Mouse (Mus musculus) spleen, postnatal 14 days (tissue): Measurements from ENCODE around the gene Spi1.

ENCODE experiments used
- DNase-seq, 2 experiments: peaks; one replicate each; pipeline ENCODE4 v3.0.0; 2021 to 2022; ENCODE audit warnings: low spot score in 2 of 2

The Spi1 gene

DNA sequence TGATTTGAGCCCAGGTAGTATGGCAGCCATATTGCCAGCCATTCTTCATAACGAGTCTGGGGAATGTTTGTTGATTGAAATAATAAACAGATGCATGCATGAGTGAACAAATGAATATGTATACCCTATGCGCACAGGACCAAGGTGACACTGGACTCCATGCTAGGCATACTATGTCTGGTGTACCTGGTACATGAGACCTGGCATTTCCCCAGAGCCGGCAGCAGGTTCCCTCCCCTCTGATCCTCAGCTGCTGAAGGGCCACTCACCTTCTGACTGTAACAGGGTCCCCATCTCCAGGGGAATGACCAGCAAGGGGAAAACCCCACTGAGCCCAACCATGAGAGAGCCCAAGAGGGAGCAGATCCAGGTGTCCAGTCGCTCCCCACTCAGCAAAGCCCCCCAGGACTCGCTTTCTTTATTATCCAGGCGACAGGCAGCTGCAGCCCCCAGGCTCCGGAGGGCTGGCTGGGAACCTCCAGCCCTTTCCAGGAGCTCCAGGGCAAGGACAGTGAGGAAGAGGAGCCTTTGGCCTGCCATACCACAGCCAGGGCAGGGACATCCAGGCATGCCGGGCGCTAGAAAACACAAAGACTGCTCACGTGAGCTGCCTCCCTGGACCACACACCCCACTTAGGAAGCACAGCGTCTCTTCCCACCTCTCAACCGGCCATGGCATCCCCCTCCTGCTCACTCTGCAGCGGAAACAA, 13.9 kb upstream of the Spi1 start:
- no peak for DNase-seq

DNA sequence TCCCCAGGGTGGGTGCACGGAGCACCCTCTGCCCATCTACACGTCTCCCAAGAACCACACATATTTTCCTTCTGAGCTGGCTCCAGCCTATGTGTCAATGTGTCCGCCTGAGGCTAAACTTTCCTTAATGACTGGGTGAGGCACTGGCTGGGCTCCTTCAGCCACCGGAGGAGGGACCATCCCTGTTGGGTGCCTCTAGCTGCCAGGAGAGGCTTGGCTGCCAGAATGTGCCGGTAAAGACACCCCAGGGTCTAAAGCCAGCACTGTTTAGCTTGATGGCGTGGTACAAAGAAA, 13.4 kb upstream of the Spi1 start:
- DNase-seq, result no peak

DNA sequence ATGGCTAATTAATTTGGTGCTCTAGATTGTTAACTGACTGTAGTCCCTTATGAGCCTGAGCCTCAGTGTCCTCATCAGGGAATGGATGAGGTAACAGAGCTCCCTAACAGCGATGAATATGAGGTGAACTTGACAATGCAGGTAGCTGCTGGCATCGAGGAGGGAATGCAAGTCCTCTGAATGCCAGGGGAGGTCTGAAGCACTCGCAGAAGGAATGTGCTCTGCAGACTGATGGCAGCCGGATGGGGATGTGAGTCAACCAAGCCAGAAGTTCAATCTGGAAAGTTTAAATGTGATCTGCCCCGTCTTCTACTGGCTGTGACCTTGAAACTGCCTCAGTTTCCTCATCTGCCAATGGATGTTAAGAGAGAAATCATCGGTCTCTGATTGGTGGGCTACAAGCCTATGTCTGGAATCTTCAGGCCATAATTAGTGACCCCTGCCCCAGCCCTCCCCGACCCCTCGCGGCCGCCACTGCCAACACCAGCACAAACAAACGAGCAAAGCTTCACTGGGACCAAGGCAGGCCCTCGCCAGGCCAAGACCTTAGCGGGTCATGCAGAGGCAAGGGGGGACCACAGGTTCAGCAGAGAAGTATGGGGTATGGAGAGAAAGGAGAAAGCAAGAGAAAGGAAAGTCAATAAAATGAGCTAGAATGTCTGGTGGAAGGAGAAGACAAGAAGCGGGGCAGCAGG, 12.7 kb upstream of the Spi1 start:
- DNase-seq, result no peak

DNA sequence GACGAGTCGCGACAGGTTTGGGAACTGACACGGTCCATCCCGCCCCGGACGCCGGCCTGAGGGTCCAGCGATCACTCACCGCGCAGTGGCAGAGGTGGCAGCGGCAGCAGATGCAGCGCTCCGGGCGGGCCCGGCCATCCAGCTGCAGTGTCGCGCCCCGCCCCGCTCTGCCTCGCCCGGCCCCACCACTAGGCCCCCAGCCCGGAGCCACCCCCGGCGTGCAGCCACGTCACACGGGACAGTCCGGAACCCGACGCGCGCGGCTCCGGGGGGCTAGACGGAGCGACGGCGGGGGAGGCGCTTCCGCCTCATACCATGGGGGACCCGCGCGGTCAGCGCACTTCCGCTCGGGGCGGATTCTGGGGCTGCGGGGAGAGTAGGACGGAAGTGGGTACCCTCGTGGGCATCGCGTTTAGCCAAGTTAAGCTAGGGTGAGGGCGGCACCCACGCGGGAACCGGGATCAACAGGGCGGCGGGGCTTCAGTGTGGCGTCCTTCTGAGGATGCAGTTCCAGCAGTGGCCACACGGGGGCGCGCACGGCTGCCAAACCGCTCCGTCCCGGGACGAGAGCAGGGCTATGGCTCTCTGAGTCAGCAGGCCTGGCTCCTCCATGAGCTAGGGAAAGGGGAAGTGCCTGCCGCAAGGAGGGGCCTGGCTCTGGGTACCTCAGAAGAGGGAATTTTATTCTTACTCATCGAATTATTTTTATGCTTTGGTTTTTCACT, 12.0 kb upstream of the Spi1 start, which contains the start of gene Slc39a13:
Gene Slc39a13 (minus strand): TSS at position 342 of the 725 bp plus-strand sequence.
- peak; percentile 93 to 94 for DNase-seq

DNA sequence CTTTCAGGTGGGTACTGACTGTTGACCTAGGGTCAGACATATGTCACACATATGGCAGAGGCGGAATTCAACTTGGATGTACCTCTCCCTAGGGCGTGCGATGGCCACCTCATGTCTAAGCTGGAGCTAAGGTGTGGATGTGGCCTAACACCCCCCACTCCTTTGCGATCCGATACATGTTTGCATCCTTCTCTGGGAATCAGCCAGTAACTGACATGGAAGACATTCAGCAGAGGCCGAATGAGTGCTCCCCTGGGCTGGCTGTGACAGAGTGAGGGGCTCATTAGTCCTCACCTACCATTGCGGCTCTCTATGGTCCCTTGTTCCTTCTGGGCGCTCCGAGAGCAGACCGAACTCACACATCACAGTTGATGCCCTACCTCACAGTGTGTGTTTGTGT, 11.1 kb upstream of the Spi1 start:
- DNase-seq, result no peak

DNA sequence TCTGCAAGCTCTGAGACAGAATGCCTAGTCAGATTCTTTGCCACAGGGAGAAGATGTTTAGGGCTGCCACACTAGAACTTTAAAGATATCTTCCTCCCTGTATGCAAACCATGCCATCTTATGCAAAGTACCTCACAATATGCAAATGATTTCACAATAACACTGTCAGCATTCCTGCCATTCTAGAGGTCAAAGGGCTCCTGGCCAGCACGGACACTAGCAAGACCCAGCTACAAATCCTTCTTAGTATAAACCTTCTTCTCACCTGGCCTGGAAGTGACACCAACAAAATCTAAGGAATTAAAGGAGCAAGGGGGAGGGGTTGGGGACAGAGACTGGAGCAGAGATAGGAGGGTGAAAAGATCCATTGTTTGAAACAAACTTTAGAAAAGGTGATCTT, 10.1 kb upstream of the Spi1 start:
- DNase-seq, result no peak

DNA sequence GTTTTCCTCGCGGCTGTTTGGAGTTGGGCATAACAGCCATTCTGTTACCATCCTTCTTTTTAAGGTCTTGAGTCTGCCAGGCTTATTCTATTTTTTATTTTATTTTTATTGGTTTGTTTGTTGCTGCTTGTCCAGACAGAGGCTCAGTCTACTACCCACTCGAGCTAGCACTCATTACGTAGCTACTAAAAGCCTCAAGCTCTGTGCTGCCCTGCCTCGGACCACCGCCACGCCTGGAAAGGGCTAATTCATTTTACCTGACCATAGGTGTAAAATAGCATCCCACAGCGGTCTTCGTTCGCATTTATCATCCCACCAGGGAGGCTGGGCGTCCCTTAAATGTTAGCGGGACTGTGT, 4.3 kb upstream of the Spi1 start:
- no peak for DNase-seq

DNA sequence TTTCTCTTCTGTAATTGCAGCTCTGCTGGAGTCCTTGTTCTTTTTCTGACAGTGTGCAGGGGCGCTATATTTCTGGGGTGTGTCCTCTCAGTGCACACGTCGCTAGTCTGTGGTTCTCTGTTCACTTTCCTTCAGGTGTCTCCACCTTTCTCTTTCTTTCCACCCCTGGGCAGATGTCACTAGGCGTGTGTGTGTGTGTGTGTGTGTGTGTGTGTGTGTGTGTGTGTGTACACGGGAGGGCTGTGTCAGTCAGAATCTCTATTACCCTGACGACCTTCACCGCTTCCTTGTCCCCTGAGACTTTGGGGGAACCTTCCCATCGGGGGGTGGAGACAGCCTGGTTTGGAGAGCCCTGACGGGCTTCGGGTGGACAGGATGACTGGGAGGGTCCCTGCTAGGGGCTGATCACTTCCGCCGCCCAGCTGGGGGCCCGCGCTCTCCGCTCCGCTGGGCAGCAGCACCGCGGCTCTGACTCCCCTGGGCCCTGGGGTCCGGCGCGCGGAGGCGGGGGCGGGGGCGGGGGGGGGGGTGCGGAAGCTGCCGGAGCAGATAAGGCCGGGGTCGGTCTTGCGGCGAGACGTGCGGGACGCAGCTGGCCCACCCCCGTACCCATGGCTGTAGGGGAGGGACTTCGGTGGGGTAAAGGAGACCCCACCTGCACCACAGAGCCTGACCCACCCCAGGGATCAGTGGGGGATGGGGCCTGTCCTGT, 3.7 kb upstream of the Spi1 start:
- DNase-seq, result no peak

DNA sequence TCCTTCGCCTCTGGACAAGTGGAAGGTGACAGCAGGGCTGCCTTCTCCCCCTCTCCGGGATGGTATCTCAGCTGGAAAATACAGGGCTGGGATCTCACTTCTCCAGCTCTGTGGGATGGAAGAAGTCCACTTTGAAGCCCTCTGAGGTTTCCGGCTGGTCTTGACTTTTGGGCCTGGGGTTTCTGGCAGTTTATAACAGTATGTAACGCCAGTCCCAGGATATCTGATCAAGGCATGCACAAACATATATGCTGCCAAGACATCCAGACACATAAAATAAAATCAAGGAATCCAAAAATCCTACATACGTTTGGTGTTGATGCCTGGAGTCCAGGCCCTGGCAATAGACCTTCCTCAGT, 3.2 kb upstream of the Spi1 start:
- no peak for DNase-seq

DNA sequence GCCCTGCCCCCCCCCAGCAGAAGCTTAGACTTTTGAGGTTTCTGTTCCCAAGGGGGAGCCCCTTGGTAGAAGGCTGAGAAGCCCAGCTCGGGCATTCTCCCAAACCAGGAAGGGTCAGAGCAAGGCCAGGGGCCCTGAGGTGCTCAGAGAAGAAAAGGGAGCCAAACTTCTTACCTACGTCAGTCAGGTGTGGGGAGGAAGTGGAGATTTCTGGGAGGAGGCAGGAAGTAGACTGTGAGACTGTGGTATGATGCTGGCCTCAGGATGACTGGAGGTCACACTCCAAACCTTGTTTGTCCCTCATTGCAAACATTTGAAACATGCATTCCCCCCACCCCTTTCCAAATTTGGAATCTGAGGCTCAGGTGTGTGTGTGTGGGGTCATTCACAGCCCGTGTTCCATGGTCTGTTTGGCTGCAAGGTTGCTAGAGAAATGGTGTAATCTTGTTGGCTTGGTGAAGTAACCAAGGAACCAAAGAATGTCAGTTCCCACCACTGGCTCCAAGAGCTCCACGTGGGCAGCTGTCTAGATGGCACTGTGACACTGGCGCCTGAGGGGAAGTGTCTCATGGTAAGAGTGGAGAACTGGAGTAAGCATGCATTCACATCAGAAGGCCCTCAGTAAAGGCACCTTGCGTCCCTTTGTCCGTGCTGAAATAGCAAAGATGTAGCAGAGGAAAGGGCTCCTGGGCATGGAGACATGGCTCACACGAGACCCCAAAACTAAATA, 1.2 kb upstream of the Spi1 start:
- DNase-seq, result no peak

DNA sequence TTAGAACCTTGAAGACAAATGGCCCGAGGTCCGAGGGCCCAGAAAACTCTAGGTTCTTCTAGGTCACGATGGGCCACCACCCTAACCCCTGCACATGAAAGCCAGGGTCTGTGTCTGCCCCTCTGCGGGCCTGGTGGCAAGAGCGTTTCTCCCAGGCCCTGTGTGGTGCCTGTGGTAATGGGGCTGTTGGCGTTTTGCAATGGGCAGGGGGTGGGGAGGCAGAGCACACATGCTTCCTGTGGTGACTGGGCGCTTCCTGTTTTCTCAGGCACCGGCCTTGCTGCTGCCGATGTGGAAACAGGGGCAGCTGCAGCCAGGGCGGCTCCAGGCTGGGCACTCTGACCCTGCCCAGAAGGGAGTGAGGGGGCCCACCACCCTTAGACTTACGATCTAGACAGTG, 654 bp downstream of the Spi1 start:
- DNase-seq, result peak; percentile 56 to 60

DNA sequence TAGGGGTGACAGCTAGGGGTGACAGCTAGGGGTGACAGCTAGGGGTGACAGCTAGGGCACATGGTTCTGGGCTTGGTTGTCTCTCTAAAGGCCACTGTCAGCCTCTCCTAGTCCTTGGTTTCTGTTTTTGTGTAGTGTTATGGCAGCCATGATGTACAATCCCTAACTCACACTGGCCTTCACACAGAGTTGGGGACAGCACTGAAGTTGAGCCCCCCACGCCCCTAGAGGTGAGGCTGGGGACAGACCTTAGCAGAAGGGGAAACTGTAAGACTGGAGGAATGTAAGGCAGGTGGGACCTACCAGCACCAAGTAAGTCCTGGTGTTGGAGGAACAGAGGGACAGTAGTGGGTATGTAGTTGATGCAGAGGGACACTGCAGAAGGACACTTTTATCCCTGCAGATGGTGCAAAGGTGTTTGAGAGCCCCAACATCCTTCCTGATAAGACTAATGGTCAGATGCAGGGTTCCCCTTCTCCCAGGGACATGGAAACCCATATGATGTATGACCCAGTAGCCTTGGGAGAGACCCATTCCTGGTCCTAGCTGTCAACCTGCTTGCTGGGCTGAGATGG, 1.3 kb downstream of the Spi1 start:
- no peak for DNase-seq

DNA sequence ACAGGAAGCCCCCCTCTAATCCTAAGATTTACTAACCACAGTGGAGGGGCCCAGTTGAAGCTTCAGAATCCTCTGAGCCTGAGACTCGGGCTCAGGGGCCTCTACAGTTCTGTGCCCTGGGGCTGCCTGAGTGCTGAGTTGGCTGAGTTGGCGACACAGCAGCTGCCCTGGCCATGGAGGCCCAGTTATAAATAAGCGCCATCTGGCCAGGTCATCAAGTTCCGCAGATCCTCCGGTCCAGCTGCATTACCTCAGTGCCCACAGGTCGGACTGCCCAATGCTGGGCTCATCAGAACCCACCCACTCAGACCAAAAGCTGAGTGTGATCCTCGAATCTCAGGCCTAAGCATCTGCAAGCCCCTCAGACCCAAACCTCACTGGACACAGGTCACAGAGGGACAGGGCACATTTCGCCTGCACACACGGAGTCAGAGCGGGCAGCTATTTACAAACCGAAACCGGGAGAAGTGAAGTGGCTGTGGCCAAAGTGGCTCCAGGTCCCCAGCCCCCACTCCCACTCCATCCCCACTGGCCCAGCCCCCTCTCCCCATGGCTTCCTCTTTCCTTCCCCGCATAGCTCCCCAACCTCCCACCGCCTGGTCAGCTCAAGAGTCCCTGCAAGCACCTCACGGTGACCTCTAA, 2.1 kb downstream of the Spi1 start:
- DNase-seq, result no peak

DNA sequence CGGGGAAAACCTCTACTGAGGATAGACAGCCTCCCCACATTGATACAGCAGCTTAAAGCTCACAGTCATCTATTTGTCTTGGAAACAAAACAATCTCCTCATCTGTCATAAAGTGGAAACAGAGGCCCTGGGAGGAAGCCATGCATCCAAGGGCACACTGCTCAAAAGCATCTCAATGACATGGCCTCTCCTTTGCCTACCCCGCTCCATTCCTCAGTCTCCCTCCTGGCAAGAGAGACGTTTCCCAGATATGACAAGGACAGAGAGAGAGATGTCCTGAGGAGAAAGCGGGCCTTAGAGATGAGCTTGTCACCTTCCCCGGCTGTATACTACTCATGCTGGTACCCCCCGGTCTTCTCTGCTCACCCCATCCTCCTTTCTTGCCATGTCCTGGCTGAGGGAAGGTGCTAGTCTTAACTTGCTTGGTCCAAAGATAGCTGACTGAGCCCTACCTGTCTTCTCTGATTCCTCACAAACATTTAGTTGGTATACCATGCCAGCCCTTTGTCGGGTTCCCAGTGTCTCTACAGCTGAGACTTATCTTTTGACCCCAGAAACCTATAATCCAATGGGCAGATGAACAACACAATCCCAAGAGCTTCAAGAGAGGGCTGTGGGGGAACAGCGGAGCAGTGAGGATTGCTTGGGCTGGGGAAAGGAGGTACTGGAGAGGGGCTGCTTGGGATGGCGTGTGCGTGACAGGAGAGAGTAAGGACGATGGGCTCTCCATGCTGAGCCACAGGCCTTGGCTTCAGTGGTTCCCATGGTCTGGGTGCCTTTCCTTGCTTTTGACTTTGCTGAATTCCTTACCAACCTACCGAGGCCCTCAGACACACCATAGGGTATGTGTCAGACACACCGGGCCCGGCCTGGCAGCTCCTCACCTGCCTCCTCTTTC, 3.6 kb downstream of the Spi1 start:
- no peak for DNase-seq

DNA sequence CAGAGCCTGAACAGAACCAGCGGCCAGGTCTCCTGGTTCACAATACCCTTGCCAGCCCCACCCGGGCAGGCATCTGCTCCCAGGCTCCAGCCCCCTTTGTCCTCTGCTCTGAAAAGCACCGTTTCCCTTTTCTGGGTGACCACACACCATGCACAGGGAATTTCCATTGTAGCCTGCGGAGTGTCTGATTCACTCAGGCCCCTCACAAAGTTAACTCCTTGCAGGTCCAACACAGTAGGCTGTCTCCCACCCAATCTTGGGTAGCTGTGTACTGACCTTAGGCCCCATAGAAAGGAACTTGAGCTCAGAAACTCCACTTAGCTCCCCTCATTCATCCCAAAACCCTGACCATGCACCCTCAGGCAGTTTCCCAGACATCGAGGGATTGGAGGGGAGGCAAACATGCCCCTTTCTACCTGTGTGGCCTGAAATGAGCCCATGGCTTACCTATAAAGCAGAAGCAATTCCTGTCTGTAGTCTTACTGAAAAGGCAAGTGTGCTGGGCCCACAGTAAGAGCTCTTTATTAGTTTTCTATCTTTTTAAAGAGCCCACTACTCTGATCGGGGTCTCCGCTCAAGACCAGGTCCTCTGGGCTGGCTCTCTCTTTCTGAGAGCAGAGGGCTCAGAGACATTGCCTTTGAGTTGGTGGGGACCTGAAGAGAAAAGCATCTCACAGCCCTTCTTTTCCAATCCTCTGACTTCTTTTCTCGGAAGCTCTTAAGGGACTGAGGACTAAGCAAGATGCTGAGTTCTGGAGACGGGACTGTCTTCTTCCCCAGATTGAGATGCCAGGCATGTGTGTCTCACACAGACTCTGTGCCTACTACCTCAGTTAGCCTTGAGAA, 4.4 kb downstream of the Spi1 start:
- DNase-seq, result no peak

DNA sequence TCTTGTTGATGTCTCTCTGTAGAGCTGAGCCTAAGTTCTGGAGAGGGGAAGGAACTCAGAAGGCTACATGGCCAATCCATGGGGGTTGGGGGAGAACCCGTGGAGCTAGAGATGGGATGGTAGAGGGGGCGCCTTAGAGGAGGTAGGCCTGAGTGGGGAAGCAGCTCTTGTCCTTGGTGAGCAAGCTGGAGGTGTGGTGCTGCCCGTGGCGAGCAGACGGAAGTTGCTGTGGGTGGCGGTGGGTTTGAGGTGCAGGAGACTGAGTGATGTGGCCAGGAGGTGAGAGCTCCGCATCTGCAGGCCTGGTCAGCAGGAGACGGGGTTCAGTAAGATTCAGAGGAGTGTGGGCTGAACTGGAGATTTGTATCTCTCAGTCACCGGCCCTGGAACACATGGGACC, 5.3 kb downstream of the Spi1 start:
- DNase-seq, result no peak

DNA sequence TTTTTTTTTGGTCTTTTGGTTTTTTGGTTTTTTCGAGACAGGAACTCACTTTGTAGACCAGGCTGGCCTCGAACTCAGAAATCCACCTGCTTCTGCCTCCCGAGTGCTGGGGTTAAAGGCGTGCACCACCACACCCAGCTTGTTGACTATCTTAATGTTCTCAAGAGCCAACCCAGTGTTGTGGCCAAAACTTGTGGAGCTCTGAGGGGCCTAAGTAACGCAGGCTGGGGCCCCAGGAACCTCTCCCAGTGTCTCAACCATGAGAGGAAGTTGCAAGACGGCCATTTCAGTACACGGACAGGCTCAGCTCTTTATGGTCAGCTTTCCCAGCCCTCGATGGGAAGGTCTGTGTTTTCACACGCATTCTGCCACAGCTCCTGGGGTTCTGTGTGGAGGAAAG, 6.8 kb downstream of the Spi1 start:
- no peak for DNase-seq

DNA sequence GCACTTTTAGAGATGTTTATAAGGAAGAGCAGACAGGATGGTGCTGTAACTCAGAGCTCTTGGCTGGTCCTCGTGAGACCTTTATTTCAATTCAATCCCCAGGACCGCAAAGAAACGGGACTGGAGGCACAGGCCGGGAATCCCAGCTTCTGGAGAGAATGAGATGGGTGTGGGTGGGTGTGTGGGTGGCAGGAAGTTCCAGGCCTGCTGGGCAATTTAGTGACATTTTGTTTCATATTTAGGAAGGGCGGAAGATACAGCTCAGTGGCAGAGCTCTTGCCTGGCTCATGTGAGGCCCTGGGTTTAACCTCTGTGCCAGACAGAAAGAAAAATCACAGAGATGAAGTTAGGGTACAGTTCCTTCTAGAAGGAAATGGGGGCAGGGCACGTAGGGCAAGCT, 8.0 kb downstream of the Spi1 start:
- DNase-seq, result no peak

DNA sequence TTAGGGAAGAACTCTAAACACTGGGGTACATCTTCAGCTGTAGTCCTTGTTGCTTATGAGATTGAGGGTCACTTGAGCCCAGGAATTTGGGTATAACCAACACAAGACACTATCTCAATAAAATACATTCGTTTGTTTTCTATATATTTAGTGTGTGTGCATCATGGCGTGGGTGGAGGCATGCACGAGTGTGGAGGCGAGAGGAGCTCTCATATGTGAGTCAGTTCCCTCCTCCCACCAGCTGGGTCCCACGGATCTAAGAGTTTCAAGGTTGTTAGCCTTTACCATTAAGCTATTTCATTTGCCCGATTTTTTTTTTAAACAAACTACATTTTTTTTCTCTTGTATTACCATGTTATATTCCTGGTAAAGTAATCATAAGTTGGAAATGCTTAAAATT, 8.6 kb downstream of the Spi1 start:
- DNase-seq, result no peak
